Mouse (Mus musculus): ENCODE data around the gene Mterf1a. TPM values are rescaled to one million over a fixed set of nuclear protein-coding genes. Genes with fewer than 3 reads are reported as not detected.
"Not testable (repeated sequence)": the region's sequence is repeated elsewhere in the genome, so short reads cannot be mapped to it uniquely, and the experiment has no call there.

Gene Mterf1a
- 9.9 and 10.1 TPM in 2 replicates for polyA plus RNA-seq (2014; fragmentation: Nextera tagmentation; extraction: Ambion mirVana)

DNA sequence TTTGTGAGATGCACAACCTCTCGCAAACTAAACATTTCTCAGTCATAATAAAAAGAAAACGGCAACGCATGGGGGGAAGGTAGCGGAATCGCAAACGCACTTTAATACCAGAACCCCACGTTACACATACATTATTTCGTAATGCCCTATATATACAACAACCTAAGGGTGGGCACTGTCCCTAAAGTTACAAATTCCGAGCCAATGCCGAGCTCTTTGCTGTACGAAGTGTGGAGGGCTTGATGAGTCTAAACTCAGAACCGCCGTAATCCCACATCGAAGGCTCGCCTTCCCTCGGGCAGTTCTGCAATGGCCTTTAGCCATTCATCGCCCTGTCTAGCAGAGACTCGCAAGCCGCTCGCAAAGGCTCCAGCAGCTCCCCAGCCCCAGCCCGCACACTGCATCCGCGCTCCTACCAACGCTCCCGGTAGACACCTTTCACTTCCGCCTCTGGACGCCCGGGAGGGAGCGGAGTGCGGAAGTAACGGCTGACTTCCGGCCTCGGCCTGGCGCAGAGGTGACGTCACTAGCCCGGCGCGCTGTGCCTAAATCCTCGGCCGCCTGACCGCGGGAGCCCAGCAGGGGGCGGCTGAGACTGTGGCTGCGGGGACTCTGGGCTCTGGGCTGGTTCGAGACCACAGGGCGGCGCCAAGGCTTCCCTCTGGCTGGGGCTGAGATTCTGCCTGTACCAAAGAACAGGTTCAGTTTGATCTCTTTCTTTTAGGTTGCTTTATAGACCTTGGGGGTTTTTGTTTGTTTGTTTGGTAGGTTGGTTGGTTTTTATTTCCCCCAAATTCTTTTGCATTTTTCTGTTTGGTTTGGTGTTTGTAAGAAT lies at the start of gene Mterf1a:
Gene Mterf1a, minus strand, starts transcription at position 475 of the 835 bp plus-strand sequence.
- WGBS = under 1% methylated on average over 8 of the region's 47 CpGs
- not testable (repeated sequence) for H3K36me3 ChIP-seq (ENCODE audit: control insufficient read depth, insufficient read depth, low read length); H3K9me3 ChIP-seq (ENCODE audit: control insufficient read depth, low read depth, low read length); H3K27me3 ChIP-seq (ENCODE audit: control insufficient read depth, insufficient read depth, low read length); H3K27ac ChIP-seq (ENCODE audit: low read length); H3K4me1 ChIP-seq (ENCODE audit: control insufficient read depth, insufficient read depth, low read length); H3K9ac ChIP-seq (replicated peaks; ENCODE audit: low read depth, low read length)
- H3K4me3 ChIP-seq (ENCODE audit: low read depth, low read length) = peak within 1 kb of the TSS; percentile 41
- H3K4me2 ChIP-seq (replicated peaks; ENCODE audit: low read depth, low read length) = peak within 1 kb of the TSS; percentile 62
- peak; percentile 99 for ATAC-seq (ENCODE audit: insufficient number of reproducible peaks, insufficient read depth, low FRiP score, low read depth)

DNA sequence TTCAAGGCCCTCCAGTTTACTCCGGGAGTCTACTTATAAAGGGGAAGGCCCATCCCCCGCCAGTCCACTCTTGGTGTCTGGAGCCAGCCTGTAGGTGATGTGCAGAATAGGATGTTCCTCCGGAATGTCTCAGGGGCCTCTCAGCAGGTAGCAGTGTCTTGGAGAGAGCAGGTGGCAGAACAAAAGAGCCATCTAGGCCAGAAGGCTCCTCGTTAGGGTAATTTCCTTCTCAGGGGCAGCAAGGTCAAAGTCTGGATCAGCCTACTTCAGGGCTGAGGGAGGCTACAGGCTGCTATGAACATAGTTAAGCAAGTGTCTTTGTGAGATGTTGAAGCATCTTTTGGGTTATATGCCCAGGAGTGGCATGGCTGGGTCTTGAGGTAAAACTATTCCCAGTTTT lies 49.4 kb upstream of the Mterf1a start:
- not testable (repeated sequence) for H3K4me1 ChIP-seq (ENCODE audit: control insufficient read depth, insufficient read depth, low read length); H3K27ac ChIP-seq (ENCODE audit: low read length); H3K36me3 ChIP-seq (ENCODE audit: control insufficient read depth, insufficient read depth, low read length); H3K9ac ChIP-seq (replicated peaks; ENCODE audit: low read depth, low read length); H3K4me3 ChIP-seq (ENCODE audit: low read depth, low read length); H3K27me3 ChIP-seq (ENCODE audit: control insufficient read depth, insufficient read depth, low read length); H3K4me2 ChIP-seq (replicated peaks; ENCODE audit: low read depth, low read length); H3K9me3 ChIP-seq (ENCODE audit: control insufficient read depth, low read depth, low read length); ATAC-seq (ENCODE audit: insufficient number of reproducible peaks, insufficient read depth, low FRiP score, low read depth)
- 78% methylated on average over 4 of the region's 4 CpGs for WGBS

- Histone ChIP-seq H3K9me3 (ENCODE audit: control insufficient read depth, low read depth, low read length) (no peaks in the 10 kb centered on the region), H3K27ac (ENCODE audit: low read length) (no peak overlapping the region), H3K27me3 (ENCODE audit: control insufficient read depth, insufficient read depth, low read length) (no peaks in the 10 kb centered on the region), H3K9ac (replicated peaks; ENCODE audit: low read depth, low read length) (no peak overlapping the region), H3K4me1 (ENCODE audit: control insufficient read depth, insufficient read depth, low read length) (peaks cover 6% of the 10 kb centered on the region; the same call in 1 of the 2 replicates), H3K4me2 (replicated peaks; ENCODE audit: low read depth, low read length) (no peak overlapping the region), H3K4me3 (ENCODE audit: low read depth, low read length) (no peak overlapping the region), H3K36me3 (ENCODE audit: control insufficient read depth, insufficient read depth, low read length) (no peaks in the 10 kb centered on the region)
- WGBS = 85% methylated on average over 2 of the region's 2 CpGs
- ATAC-seq (ENCODE audit: insufficient number of reproducible peaks, insufficient read depth, low FRiP score, low read depth) = no peak
Measured at GRCm38 (mm10) chr5:3941240-3941639, 47.5 kb upstream of the Mterf1a start.

DNA sequence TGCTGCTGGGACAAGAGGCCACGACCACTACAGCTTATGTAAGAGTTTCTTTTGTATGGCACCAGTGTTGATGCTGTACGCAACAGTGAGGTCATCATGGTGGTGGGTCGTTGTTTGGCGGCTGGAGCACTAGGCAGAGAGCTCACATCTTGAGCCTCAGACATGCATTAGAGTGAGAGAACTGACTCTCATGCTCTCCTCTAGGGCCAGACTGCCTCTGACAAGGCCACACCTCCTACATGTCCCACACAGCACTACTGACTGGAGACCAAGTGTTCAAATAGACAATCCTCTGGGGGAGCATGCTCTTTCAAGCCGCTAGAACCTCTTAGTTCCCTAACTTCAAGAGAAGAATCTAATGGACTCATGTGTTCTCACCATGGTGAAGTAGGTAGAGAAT lies 45.6 kb upstream of the Mterf1a start:
- H3K9me3 ChIP-seq (ENCODE audit: control insufficient read depth, low read depth, low read length) = no peaks in the 10 kb centered on the region
- H3K36me3 ChIP-seq (ENCODE audit: control insufficient read depth, insufficient read depth, low read length) = no peaks in the 10 kb centered on the region
- H3K9ac ChIP-seq (replicated peaks; ENCODE audit: low read depth, low read length) = no peak overlapping the region
- H3K4me3 ChIP-seq (ENCODE audit: low read depth, low read length) = no peak overlapping the region
- no peaks in the 10 kb centered on the region for H3K27me3 ChIP-seq (ENCODE audit: control insufficient read depth, insufficient read depth, low read length)
- peaks cover 6% of the 10 kb centered on the region; the same call in 1 of the 2 replicates for H3K4me1 ChIP-seq (ENCODE audit: control insufficient read depth, insufficient read depth, low read length)
- no peak overlapping the region for H3K4me2 ChIP-seq (replicated peaks; ENCODE audit: low read depth, low read length)
- 95% methylated on average over 5 of the region's 5 CpGs for WGBS
- ATAC-seq (ENCODE audit: insufficient number of reproducible peaks, insufficient read depth, low FRiP score, low read depth) = no peak
- H3K27ac ChIP-seq (ENCODE audit: low read length) = no peak overlapping the region

DNA sequence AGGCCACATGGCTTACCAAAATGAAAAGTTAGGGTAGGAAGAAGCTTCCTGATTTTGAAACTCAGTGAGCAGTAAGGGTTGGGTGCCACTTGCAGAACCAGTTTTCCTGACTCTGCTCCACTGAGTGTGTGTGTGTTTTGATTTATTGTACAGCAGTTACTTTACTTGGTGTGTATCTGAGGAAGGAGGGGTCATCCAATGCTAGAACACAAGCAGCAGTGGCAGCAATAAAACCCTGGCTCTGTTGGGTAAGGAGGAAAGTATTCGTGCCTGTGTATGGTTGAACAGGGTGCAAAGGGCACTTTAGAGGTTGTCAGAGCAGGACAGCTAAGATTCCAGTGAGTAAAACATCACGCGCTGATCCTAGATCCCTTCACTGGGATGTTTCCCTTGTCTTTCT lies 45.2 kb upstream of the Mterf1a start:
- Histone ChIP-seq H3K27ac (ENCODE audit: low read length) (no peak overlapping the region), H3K4me2 (replicated peaks; ENCODE audit: low read depth, low read length) (no peak overlapping the region), H3K4me1 (ENCODE audit: control insufficient read depth, insufficient read depth, low read length) (peaks cover 6% of the 10 kb centered on the region; the same call in 1 of the 2 replicates), H3K36me3 (ENCODE audit: control insufficient read depth, insufficient read depth, low read length) (no peaks in the 10 kb centered on the region), H3K9me3 (ENCODE audit: control insufficient read depth, low read depth, low read length) (no peaks in the 10 kb centered on the region), H3K4me3 (ENCODE audit: low read depth, low read length) (no peak overlapping the region), H3K27me3 (ENCODE audit: control insufficient read depth, insufficient read depth, low read length) (no peaks in the 10 kb centered on the region), H3K9ac (replicated peaks; ENCODE audit: low read depth, low read length) (no peak overlapping the region)
- 89% methylated on average over 3 of the region's 3 CpGs for WGBS
- peak; percentile 46; the same call in 1 of the 2 replicates for ATAC-seq (ENCODE audit: insufficient number of reproducible peaks, insufficient read depth, low FRiP score, low read depth)

DNA sequence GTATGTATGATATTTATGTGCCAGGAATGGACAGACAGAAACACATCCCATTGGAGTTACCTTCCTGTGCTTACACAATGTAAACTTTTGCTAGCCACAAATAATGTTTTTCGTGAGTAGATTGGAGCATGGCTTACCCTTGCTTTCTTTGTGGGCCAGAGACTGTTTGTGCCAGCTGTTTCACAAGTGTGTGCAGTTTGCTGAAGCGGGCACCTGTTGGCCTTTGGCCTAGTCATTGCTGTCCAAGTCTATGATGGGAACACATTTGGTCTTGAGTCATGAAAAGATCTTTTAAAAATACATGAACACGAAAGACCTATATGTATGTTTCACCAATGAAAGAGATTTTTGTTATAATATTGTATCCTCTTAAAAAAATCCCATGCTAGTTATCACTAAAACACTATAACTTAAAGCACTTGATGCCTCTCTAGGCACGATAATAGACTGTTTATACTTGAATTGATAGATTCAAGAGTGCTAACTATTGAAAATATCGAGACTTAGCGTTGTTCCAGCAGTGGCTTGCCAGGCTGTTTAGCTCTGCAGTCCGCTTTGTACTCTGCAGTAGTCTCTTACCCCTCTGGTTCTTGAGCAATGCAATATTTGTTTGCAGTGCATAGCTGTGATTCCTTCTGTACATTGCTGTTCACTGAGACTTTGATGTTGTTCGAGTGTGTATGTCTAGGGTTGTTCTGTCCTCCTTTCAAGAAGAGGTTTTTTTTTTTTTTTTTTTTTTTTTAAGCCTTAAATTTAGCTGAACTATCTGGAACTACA lies 42.2 kb upstream of the Mterf1a start:
- peaks cover 6% of the 10 kb centered on the region; the same call in 1 of the 2 replicates for H3K4me1 ChIP-seq (ENCODE audit: control insufficient read depth, insufficient read depth, low read length)
- H3K9ac ChIP-seq (replicated peaks; ENCODE audit: low read depth, low read length) = no peak overlapping the region
- H3K4me2 ChIP-seq (replicated peaks; ENCODE audit: low read depth, low read length) = no peak overlapping the region
- no peak overlapping the region for H3K27ac ChIP-seq (ENCODE audit: low read length)
- H3K36me3 ChIP-seq (ENCODE audit: control insufficient read depth, insufficient read depth, low read length) = no peaks in the 10 kb centered on the region
- no peaks in the 10 kb centered on the region for H3K27me3 ChIP-seq (ENCODE audit: control insufficient read depth, insufficient read depth, low read length)
- no peak for ATAC-seq (ENCODE audit: insufficient number of reproducible peaks, insufficient read depth, low FRiP score, low read depth)
- H3K4me3 ChIP-seq (ENCODE audit: low read depth, low read length) = no peak overlapping the region
- no peaks in the 10 kb centered on the region for H3K9me3 ChIP-seq (ENCODE audit: control insufficient read depth, low read depth, low read length)
- 83% methylated on average over 8 of the region's 8 CpGs for WGBS

GRCm38 (mm10) chr5:3935266-3935665 lies 41.5 kb upstream of the Mterf1a start:
- no peak overlapping the region for H3K27ac ChIP-seq (ENCODE audit: low read length)
- H3K36me3 ChIP-seq (ENCODE audit: control insufficient read depth, insufficient read depth, low read length) = no peaks in the 10 kb centered on the region
- no peak overlapping the region for H3K9ac ChIP-seq (replicated peaks; ENCODE audit: low read depth, low read length)
- no peak overlapping the region for H3K4me2 ChIP-seq (replicated peaks; ENCODE audit: low read depth, low read length)
- H3K9me3 ChIP-seq (ENCODE audit: control insufficient read depth, low read depth, low read length) = no peaks in the 10 kb centered on the region
- ATAC-seq (ENCODE audit: insufficient number of reproducible peaks, insufficient read depth, low FRiP score, low read depth) = no peak
- WGBS = 89% methylated on average over 5 of the region's 5 CpGs
- peaks cover 6% of the 10 kb centered on the region; the same call in 1 of the 2 replicates for H3K4me1 ChIP-seq (ENCODE audit: control insufficient read depth, insufficient read depth, low read length)
- H3K4me3 ChIP-seq (ENCODE audit: low read depth, low read length) = no peak overlapping the region
- H3K27me3 ChIP-seq (ENCODE audit: control insufficient read depth, insufficient read depth, low read length) = no peaks in the 10 kb centered on the region

- ATAC-seq (ENCODE audit: insufficient number of reproducible peaks, insufficient read depth, low FRiP score, low read depth) = no peak
- H3K4me3 ChIP-seq (ENCODE audit: low read depth, low read length) = no peak overlapping the region
- H3K27ac ChIP-seq (ENCODE audit: low read length) = no peak overlapping the region
- H3K9ac ChIP-seq (replicated peaks; ENCODE audit: low read depth, low read length) = no peak overlapping the region
- H3K4me2 ChIP-seq (replicated peaks; ENCODE audit: low read depth, low read length) = no peak overlapping the region
- no peaks in the 10 kb centered on the region for H3K27me3 ChIP-seq (ENCODE audit: control insufficient read depth, insufficient read depth, low read length)
- peaks cover 10% of the 10 kb centered on the region for H3K4me1 ChIP-seq (ENCODE audit: control insufficient read depth, insufficient read depth, low read length)
- 82% methylated on average over 3 of the region's 3 CpGs for WGBS
- H3K36me3 ChIP-seq (ENCODE audit: control insufficient read depth, insufficient read depth, low read length) = no peaks in the 10 kb centered on the region
- no peaks in the 10 kb centered on the region for H3K9me3 ChIP-seq (ENCODE audit: control insufficient read depth, low read depth, low read length)
Measured at GRCm38 (mm10) chr5:3933551-3933950, 39.8 kb upstream of the Mterf1a start.
